Mouse (Mus musculus): ENCODE measurements at regions not wholly inside any gene's neighbourhood (a gene's known extent, or its start where the extent isn't known, plus 50 kb on each side); places are given as distances from the start of the nearest gene placed in this dataset.

DNA sequence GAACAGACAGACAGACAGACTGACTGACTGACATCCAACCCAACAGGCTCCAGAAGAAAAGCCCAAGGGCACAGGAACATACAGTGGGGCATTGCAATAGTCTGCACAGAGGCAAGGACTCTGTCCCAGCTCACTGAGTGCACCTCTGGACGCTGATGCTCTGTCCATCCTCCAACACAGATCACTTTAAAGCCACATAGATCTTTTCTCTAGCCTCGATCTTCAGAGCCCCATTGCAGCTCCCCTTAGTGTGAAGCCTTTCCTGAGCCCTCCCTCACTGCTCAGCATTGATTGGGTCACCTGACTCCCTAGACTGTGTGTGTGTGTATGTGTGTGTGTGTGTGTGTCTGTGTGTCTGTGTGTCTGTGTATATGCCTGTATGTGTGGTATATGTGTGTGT, 218.2 kb upstream of the Srrm4 start:
- peak overlapping the region; percentile 85 for H3K27ac ChIP-seq
- H3K4me1 ChIP-seq: peaks cover 24% of the 10 kb centered on the region
- H3K4me3 ChIP-seq: peak overlapping the region; percentile 35
- DNase-seq (ENCODE audit: extremely low spot score, low spot score): no peak
- WGBS: 31% methylated on average over 2 of the region's 2 CpGs
- H3K9me3 ChIP-seq: no peaks in the 10 kb centered on the region
- no peaks in the 10 kb centered on the region for H3K27me3 ChIP-seq (ENCODE audit: poor library complexity, severe bottlenecking)
- H3K36me3 ChIP-seq (replicated peaks): no peaks in the 10 kb centered on the region

DNA sequence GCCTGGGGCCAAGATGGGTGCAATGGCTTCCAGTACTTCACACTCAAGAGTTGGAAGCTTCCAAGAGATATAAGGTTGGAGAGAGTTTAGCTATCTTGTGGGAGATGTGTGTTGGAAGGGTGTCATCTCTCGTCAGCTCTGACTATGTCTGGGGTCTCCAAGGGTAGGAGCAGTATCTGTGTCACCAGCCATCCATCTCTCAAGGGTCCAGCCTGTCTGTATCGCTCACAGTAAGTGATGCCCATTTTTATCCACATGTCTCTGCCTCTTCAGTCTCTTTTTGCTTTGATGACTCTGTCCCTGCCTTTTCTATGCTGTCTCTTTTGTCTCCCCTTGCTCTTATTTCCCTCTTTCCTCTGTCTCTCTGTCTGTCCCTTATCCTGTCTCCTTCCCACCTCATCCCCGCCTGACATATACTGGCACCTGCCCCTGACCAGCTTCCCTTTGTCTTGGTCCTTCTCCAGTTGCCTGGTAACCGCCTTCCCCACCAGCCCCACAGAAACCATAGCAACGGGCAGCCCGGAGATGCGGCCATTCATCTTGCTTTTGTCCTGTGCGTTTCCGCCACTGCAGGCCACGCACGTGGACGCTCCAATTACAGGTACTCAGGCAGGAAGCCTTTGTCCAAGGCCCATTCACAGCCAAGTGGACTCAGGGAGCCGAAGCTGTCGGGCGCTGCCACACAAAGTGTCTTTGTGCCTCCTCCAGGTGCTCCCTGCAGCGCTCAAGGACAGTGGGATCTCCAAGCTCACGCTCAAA, 217.6 kb upstream of the Srrm4 start:
- 16% methylated on average over 17 of the region's 17 CpGs for WGBS
- Histone ChIP-seq H3K4me3 (peak overlapping the region; percentile 35), H3K9me3 (no peaks in the 10 kb centered on the region), H3K36me3 (replicated peaks) (no peaks in the 10 kb centered on the region), H3K27ac (peak overlapping the region; percentile 85), H3K27me3 (ENCODE audit: poor library complexity, severe bottlenecking) (no peaks in the 10 kb centered on the region), H3K4me1 (peaks cover 24% of the 10 kb centered on the region)
- DNase-seq (ENCODE audit: extremely low spot score, low spot score): peak; percentile 83

DNA sequence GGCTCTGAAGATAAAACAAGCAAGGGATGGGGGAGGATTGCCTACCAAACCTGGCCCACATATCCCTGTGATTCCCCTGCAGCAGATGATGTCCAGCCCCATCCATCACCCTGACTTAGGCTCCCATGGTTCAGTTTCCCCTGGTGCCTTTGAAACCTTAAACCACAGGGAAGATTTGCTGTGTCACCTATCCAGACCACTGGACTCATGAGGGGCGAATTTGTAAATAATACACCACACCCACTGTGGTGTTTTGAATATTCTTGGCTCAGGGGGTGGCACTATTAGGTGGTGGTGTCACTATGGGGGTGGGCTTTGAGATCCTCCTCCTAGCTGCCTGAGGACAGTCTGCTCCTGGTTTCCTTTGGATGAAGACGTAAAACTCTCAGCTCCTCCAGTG, 205.8 kb upstream of the Srrm4 start:
- 60% methylated on average over 2 of the region's 2 CpGs for WGBS
- peaks cover 21% of the 10 kb centered on the region for H3K4me1 ChIP-seq
- no peak for DNase-seq (ENCODE audit: extremely low spot score, low spot score)
- H3K36me3 ChIP-seq (replicated peaks): no peaks in the 10 kb centered on the region
- no peaks in the 10 kb centered on the region for H3K27me3 ChIP-seq (ENCODE audit: poor library complexity, severe bottlenecking)
- H3K9me3 ChIP-seq: no peaks in the 10 kb centered on the region
- no peak overlapping the region for H3K4me3 ChIP-seq
- no peak overlapping the region for H3K27ac ChIP-seq

DNA sequence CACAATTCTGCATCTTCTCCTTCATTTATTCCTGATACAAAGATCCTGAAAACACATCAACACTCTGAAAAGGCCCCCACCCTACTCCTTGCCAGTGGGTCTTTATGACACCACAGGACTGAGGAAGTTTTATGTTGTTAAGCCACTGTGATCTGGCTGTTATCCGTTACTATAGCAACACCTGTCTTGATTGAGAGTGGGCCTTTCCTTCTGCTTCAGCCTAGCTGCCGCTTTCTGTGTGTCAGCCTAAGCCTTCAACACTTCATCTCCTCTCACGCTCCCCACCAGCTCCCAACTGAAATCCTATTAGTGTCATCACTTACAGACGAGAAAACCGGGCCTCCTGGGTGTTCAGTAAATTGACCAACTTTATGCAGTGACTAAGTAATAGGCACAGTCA, 203.6 kb upstream of the Srrm4 start:
- Histone ChIP-seq H3K4me1 (peaks cover 21% of the 10 kb centered on the region), H3K27ac (no peak overlapping the region), H3K27me3 (ENCODE audit: poor library complexity, severe bottlenecking) (no peaks in the 10 kb centered on the region), H3K36me3 (replicated peaks) (no peaks in the 10 kb centered on the region), H3K9me3 (no peaks in the 10 kb centered on the region), H3K4me3 (no peak overlapping the region)
- DNase-seq (ENCODE audit: extremely low spot score, low spot score): no peak
- WGBS: 67% methylated on average over 5 of the region's 5 CpGs

DNA sequence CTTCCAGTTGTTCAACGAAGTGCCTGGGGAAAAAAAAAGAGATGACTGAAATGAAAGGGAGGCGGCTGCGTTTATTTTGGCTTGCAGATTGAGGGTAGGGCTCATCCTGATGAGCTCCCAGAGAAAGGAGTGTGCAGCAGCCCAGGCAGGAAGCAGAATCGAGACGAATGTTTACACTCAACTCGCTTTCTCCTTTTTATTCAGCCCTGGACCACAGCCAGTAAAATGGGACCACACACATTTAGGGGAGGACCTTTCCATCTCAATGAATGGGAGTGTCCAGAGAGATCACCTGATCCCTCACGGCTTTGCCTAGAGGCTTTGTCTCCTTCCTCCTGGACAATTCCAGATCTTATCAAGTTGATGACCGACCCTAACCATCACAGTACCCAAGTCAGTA, 198.8 kb upstream of the Srrm4 start:
- Histone ChIP-seq H3K36me3 (replicated peaks) (no peaks in the 10 kb centered on the region), H3K9me3 (no peaks in the 10 kb centered on the region)
- WGBS: 77% methylated on average over 8 of the region's 8 CpGs

DNA sequence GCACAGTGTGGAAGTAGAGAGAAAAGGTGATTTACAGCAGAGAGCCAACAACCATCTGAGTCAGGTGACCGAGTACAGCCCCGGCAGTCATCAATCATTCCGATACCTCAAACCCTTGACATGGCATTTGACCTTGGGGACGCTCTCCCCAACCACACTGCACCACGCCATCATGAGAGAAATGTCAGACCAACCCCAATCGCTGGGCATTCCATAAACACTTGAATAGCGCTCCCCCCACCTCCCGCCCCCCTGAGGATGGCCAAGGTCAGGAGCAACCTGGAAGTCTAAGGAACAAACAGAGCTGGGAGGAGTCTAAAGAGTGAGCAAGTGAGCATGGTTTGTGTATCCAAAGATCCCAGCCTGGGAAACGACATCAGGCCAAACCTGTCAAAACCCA, 198.2 kb upstream of the Srrm4 start:
- Histone ChIP-seq H3K36me3 (replicated peaks) (no peaks in the 10 kb centered on the region), H3K27me3 (ENCODE audit: poor library complexity, severe bottlenecking) (no peaks in the 10 kb centered on the region), H3K4me3 (no peak overlapping the region), H3K27ac (no peak overlapping the region), H3K4me1 (no peaks in the 10 kb centered on the region), H3K9me3 (no peaks in the 10 kb centered on the region)
- 91% methylated on average over 9 of the region's 9 CpGs for WGBS
- no peak for DNase-seq (ENCODE audit: extremely low spot score, low spot score)

More for the DNA sequence above, 198.8 kb upstream of the Srrm4 start:
- Histone ChIP-seq H3K4me3 (no peak overlapping the region), H3K4me1 (peaks cover 4% of the 10 kb centered on the region; the same call in 1 of the 2 replicates), H3K27ac (no peak overlapping the region), H3K27me3 (ENCODE audit: poor library complexity, severe bottlenecking) (no peaks in the 10 kb centered on the region)
- DNase-seq (ENCODE audit: extremely low spot score, low spot score): no peak

DNA sequence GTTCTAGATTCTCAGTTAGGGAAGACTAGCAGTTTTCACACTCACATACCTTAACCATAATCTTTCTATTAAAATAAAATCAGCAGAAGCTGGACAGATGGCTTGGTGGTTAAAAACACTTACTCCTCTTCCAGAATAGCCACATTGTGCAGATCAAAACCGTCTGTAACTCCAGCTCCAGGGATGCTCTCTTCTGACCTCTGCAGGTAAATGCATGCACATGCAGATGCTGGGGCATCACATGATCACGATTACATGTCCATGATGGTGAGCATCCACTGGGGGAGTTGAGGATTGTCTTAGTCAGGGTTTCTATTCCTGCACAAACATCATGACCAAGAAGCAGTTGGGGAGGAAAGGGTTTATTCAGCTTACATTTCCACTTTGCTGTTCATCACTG, 184.8 kb upstream of the Srrm4 start:
- no peak for DNase-seq (ENCODE audit: extremely low spot score, low spot score)
- WGBS: 44% methylated on average over 2 of the region's 2 CpGs
- no peak overlapping the region for H3K27ac ChIP-seq
- H3K27me3 ChIP-seq (ENCODE audit: poor library complexity, severe bottlenecking): no peaks in the 10 kb centered on the region
- no peaks in the 10 kb centered on the region for H3K9me3 ChIP-seq
- H3K4me3 ChIP-seq: no peak overlapping the region
- H3K4me1 ChIP-seq: no peaks in the 10 kb centered on the region
- H3K36me3 ChIP-seq (replicated peaks): no peaks in the 10 kb centered on the region

DNA sequence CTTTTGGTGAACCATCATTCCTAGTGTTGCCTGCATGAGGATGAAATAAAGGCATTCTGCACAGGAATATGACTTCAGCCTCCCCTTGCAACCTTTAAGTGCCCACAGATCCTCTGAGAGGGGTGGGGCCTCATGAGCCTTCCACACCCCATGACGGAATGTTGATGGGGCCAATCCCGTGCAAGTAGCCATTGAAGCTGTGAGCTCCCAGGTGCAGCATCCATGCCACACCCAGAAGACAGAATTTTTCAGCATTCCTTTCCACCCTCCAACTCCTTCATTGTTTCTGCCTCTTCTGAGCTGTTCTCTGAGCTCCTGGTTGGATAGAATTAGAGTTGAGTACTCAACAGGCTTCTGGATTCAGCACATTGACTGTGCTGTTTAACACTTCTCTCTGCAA, 174.6 kb upstream of the Srrm4 start:
- H3K27me3 ChIP-seq (ENCODE audit: poor library complexity, severe bottlenecking): no peaks in the 10 kb centered on the region

DNA sequence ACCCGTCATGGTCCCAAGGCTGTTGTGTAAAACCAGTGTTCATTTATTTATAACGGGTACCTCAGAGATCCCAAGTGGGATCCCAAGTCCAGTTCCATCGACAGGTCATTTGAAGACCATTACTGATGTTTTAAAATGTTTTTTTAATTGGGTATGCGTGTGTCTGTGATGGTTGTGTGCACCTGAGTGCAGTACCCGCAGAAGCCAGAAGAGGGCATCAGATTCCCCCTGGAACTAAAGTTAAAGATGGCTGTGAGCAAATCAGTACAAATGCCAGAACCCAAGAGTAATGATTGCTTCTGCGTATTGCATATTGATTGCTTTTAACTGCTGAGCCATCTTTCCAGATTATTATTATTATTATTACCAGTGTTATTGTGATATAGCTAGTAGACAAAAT, 169.7 kb upstream of the Srrm4 start:
- peaks cover 10% of the 10 kb centered on the region; the same call in 1 of the 2 replicates for H3K9me3 ChIP-seq
- 88% methylated on average over 6 of the region's 6 CpGs for WGBS
- H3K27ac ChIP-seq: no peak overlapping the region
- no peaks in the 10 kb centered on the region for H3K4me1 ChIP-seq
- H3K36me3 ChIP-seq (replicated peaks): no peaks in the 10 kb centered on the region
- H3K4me3 ChIP-seq: no peak overlapping the region
- no peak for DNase-seq (ENCODE audit: extremely low spot score, low spot score)
- H3K27me3 ChIP-seq (ENCODE audit: poor library complexity, severe bottlenecking): no peaks in the 10 kb centered on the region

More for the DNA sequence above, 174.6 kb upstream of the Srrm4 start:
- whole genome bisulfite sequencing: 92% methylated on average over 2 of the region's 2 CpGs
- Histone ChIP-seq H3K27ac (no peak overlapping the region), H3K9me3 (peaks cover 2% of the 10 kb centered on the region; the same call in 1 of the 2 replicates), H3K4me1 (no peaks in the 10 kb centered on the region), H3K36me3 (replicated peaks) (no peaks in the 10 kb centered on the region), H3K4me3 (no peak overlapping the region)
- no peak for DNase-seq (ENCODE audit: extremely low spot score, low spot score)

DNA sequence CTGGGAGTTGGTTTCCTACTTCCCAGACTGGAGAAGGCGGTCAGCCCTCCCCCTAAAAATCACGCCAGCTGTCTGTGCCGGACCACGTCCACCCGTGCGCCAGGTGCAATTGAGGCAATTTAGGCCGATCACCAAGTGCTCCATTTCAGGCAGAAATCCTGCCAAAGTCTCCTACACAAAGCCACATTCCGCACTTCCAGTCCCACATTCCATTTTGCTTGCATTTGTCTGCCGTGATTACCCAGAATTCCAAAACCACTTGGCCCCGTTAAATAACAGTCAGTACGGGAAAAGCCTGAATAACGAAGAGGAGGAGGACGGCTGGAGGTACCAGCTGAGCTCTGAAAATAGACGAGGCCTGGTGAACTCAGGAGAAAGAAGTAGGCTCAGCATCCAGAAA, 167.1 kb upstream of the Srrm4 start:
- no peak overlapping the region for H3K27ac ChIP-seq
- 84% methylated on average over 14 of the region's 14 CpGs for WGBS
- H3K27me3 ChIP-seq (ENCODE audit: poor library complexity, severe bottlenecking): no peaks in the 10 kb centered on the region
- no peak for DNase-seq (ENCODE audit: extremely low spot score, low spot score)
- no peaks in the 10 kb centered on the region for H3K4me1 ChIP-seq
- peaks cover 10% of the 10 kb centered on the region; the same call in 1 of the 2 replicates for H3K9me3 ChIP-seq
- H3K36me3 ChIP-seq (replicated peaks): no peaks in the 10 kb centered on the region
- H3K4me3 ChIP-seq: no peak overlapping the region

DNA sequence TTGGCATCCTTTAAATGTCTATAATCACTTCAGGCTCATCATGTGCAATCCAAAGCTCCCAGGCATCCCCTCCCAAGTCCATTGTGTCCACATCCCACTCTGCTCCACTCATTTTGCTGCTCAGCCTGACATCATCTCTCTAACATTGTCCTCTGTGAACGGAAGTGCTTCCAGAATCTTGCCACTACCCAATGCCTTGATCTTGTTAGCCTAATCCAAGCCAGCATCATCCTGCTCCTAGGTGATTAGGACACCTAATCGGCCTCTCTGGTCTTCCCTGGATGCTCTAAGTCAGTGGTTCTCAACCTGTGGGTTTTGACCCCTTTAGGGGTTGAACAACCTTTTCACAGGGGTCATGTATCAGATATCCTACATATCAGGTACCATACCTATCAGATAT, 161.3 kb upstream of the Srrm4 start:
- 85% methylated on average over 2 of the region's 2 CpGs for WGBS
- Histone ChIP-seq H3K27me3 (ENCODE audit: poor library complexity, severe bottlenecking) (no peaks in the 10 kb centered on the region), H3K27ac (no peak overlapping the region), H3K36me3 (replicated peaks) (no peaks in the 10 kb centered on the region), H3K9me3 (no peaks in the 10 kb centered on the region), H3K4me3 (no peak overlapping the region), H3K4me1 (no peaks in the 10 kb centered on the region)
- DNase-seq (ENCODE audit: extremely low spot score, low spot score): no peak

DNA sequence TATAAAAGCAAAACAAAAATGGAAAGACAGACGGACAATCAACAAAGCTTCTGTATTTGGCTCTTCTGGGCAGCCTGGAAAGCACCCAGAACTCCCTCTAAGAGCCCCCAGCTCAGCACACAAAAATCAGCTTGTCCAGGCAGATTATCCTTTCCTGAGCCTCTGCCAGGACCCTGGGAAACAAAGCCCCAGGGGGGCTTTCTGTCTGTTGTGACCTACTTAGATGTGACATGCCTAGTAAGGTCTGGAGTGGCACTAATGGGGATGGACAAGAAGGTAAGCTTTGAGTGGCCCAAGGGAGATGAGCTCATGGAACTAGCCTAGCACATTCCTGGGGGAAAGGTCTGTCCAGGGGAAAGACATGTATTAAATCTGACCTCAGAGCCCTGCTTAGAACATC, 160.5 kb upstream of the Srrm4 start:
- no peak for DNase-seq (ENCODE audit: extremely low spot score, low spot score)
- Histone ChIP-seq H3K4me3 (no peak overlapping the region), H3K27me3 (ENCODE audit: poor library complexity, severe bottlenecking) (no peaks in the 10 kb centered on the region), H3K4me1 (no peaks in the 10 kb centered on the region), H3K36me3 (replicated peaks) (no peaks in the 10 kb centered on the region), H3K9me3 (no peaks in the 10 kb centered on the region), H3K27ac (no peak overlapping the region)
- 77% methylated on average over 1 of the region's 1 CpGs for WGBS

DNA sequence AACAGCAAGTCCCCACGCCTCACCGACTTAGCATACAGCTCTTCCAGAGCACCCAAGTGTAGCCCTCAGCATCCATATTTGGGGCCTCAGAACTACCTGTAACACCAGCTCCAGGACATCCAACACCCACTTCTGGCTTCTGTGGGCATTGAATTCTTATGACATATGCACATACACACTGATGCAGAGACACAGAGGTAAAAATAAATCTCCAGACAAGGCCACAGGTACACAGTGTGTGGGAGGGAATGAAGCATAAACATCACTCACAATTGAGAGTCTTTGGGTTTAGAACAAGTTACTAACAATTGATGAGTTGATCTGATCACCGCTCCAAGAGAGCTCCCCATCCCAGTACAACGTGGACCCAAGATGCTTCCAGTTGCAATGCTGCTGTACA, 154.2 kb upstream of the Srrm4 start:
- Histone ChIP-seq H3K27ac (no peak overlapping the region), H3K27me3 (ENCODE audit: poor library complexity, severe bottlenecking) (no peaks in the 10 kb centered on the region), H3K4me1 (peaks cover 6% of the 10 kb centered on the region; the same call in 1 of the 2 replicates), H3K4me3 (no peak overlapping the region), H3K36me3 (replicated peaks) (no peaks in the 10 kb centered on the region), H3K9me3 (no peaks in the 10 kb centered on the region)
- WGBS: 90% methylated on average over 4 of the region's 4 CpGs
- no peak for DNase-seq (ENCODE audit: extremely low spot score, low spot score)

DNA sequence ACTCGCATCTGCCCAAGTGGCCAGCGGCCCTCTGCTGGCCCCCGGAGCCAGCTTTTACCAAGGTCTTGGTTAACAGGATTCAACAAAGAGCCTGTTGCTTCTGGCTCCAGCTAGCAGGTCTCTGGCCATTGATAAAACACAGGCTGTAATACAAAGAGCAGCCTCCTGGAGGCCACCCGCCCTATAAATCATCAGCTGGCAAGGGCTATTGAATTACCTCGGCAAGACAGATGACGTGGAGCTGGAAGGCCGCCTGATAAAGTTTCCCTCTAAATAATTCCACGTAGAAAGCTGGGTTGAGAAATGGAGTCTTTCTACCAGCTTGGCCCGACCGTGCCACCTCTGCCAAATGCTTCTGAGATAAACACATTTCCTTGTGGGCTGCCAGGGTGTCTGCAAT, 152.8 kb upstream of the Srrm4 start:
- Histone ChIP-seq H3K27me3 (ENCODE audit: poor library complexity, severe bottlenecking) (no peaks in the 10 kb centered on the region), H3K4me1 (peaks cover 6% of the 10 kb centered on the region; the same call in 1 of the 2 replicates), H3K27ac (no peak overlapping the region), H3K4me3 (no peak overlapping the region), H3K36me3 (replicated peaks) (no peaks in the 10 kb centered on the region), H3K9me3 (no peaks in the 10 kb centered on the region)
- DNase-seq (ENCODE audit: extremely low spot score, low spot score): no peak
- 69% methylated on average over 10 of the region's 10 CpGs for WGBS
